Mouse (Mus musculus): ENCODE measurements around the gene Car5a. TPM values are rescaled to one million over a fixed set of nuclear protein-coding genes. Genes with fewer than 3 reads are reported as not detected.

Car5a gene
- 0.55 TPM in 1 of 2 replicates, not detected in the other for polyA plus RNA-seq (2012; rRNA removed; ENCODE audit: low replicate concordance)

GRCm38 (mm10) chr8:121944831-121945230 lies at the start of gene Car5a:
Car5a (minus strand) TSS chr8:121944904.

GRCm38 (mm10) chr8:121949222-121949800 lies 4.6 kb upstream of the Car5a start, which contains the start of gene Banp:
Banp (plus strand) TSS chr8:121949750.

DNA sequence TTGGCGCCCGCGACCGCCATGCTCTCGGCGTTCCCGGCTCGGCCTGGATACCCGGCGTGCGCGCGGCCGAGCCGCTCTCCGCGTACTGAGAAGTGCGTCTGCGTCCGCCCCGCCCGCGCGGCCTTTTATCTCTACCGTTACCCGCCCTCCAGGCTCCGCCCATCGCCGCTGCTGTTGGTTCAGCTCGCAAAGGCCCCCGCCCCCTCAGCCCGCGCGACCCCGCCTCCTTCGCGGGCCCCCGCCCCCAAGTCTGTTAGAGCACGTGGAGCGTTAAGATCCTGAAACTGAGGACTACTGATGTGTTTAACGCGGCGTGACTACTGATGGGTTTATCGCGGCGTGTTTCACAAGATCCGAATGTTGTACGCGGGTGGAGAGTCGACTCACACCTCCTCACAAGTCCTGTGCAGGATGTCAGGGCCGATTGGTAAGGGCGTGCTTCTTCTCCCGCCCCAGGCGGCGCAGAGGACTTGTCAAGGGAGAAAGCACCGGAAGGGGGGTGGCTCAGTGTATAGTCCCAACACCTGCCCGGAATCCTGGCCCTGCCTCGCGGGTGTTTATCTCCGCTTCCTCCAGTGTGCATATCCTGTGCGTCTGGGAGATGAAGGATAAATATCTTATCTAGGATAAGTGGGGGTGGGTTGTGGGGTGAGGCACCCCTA lies 37.0 kb downstream of the Car5a start, which contains the start of gene Slc7a5:
Slc7a5 (minus strand) TSS at position 108 of the 662 bp plus-strand sequence.

Other genes with a start within 250 kb of the Car5a start
- gene Jph3, start 215.3 kb downstream of the Car5a start, polyA plus RNA-seq (2012; rRNA removed; ENCODE audit: low replicate concordance) = 0.06 and 0.13 TPM in 2 replicates
- gene Klhdc4, start 115.3 kb downstream of the Car5a start, polyA plus RNA-seq (2012; rRNA removed; ENCODE audit: low replicate concordance) = 15.5 and 17.9 TPM in 2 replicates
- 18.2 and 24.8 TPM in 2 replicates for gene Slc7a5, start 37.2 kb downstream of the Car5a start, polyA plus RNA-seq (2012; rRNA removed; ENCODE audit: low replicate concordance)
- gene Banp, start 4.8 kb upstream of the Car5a start, polyA plus RNA-seq (2012; rRNA removed; ENCODE audit: low replicate concordance) = 48.5 and 75.6 TPM in 2 replicates